Mouse (Mus musculus): ENCODE measurements around the gene BC005624.
A peak's percentile ranks its signal among the peaks of the same experiment; 100 is the strongest.

The BC005624 gene

GRCm38 (mm10) chr2:30928893-30929482 is 53.0 kb downstream of the BC005624 start:
- DNase-seq (ENCODE audit: low read depth, low spot score), result peak; percentile 68

GRCm38 (mm10) chr2:30927844-30928628 is 54.0 kb downstream of the BC005624 start:
- DNase-seq (ENCODE audit: low read depth, low spot score), result peak; percentile 88

- DNase-seq (ENCODE audit: low read depth, low spot score), result peak; percentile 76
These were observed 54.7 kb downstream of the BC005624 start for GRCm38 (mm10) chr2:30927151-30927781.

- DNase-seq (ENCODE audit: low read depth, low spot score), result no peak
These were observed 55.6 kb downstream of the BC005624 start for GRCm38 (mm10) chr2:30926381-30926780.

- no peak for DNase-seq (ENCODE audit: low read depth, low spot score)
These were observed 56.8 kb downstream of the BC005624 start for GRCm38 (mm10) chr2:30925181-30925580.

GRCm38 (mm10) chr2:30923099-30923498 is 58.9 kb downstream of the BC005624 start:
- no peak for DNase-seq (ENCODE audit: low read depth, low spot score)
